Mouse (Mus musculus): ENCODE measurements around the gene Nnat. TPM values are rescaled to one million over a fixed set of nuclear protein-coding genes. Genes with fewer than 3 reads are reported as not detected.
A peak's percentile ranks its signal among the peaks of the same experiment; 100 is the strongest.

Nnat gene
- total RNA-seq, 2 experiments from 2014 or later, result 234 to 293 TPM

GRCm38 (mm10) chr2:157544333-157544888 lies 15.5 kb upstream of the Nnat start:
- intact Hi-C loops (cut with DNase I), result no loop called here
- DNase-seq (ENCODE audit: low spot score in 2 of 2), result no peak

GRCm38 (mm10) chr2:157546686-157547085 lies 13.2 kb upstream of the Nnat start:
- intact Hi-C loops (cut with DNase I), result no loop called here
- DNase-seq (ENCODE audit: low spot score in 2 of 2), result no peak

- DNase-seq (ENCODE audit: low spot score in 2 of 2), result no peak
- intact Hi-C loops (cut with DNase I), result no loop called here
Measured at GRCm38 (mm10) chr2:157550292-157550691, 9.6 kb upstream of the Nnat start.

GRCm38 (mm10) chr2:157552158-157552886 lies 7.6 kb upstream of the Nnat start:
- intact Hi-C loops (cut with DNase I), result no loop called here
- no peak for DNase-seq (ENCODE audit: low spot score in 2 of 2)

- intact Hi-C loops (cut with DNase I), result no loop called here
- no peak for DNase-seq (ENCODE audit: low spot score in 2 of 2)
Measured at GRCm38 (mm10) chr2:157556074-157556698, 3.7 kb upstream of the Nnat start.

- DNase-seq (ENCODE audit: low spot score in 2 of 2), result no peak
- intact Hi-C loops (cut with DNase I), result no loop called here
Measured at GRCm38 (mm10) chr2:157558051-157558450, 1.8 kb upstream of the Nnat start.

- intact Hi-C loops (cut with DNase I), result no loop called here
- DNase-seq (ENCODE audit: low spot score in 2 of 2), result no peak
Measured at GRCm38 (mm10) chr2:157558520-157558919, 1.4 kb upstream of the Nnat start.

- DNase-seq (ENCODE audit: low spot score in 2 of 2), result no peak
- intact Hi-C loops (cut with DNase I), result no loop called here
Measured at GRCm38 (mm10) chr2:157559440-157559839, 438 bp upstream of the Nnat start.

GRCm38 (mm10) chr2:157560302-157560701 lies 424 bp downstream of the Nnat start:
- DNase-seq (ENCODE audit: low spot score in 2 of 2), result no peak
- intact Hi-C loops (cut with DNase I), result loop anchor here (2.0 to 10.0 kb wide), 2 partner anchors 80 to 426 kb away; partner anchors contain the start of gene Samhd1

- DNase-seq (ENCODE audit: low spot score in 2 of 2), result peak; percentile 62 to 72
- intact Hi-C loops (cut with DNase I), result loop anchor here (2.0 to 10.0 kb wide), 2 partner anchors 80 to 426 kb away; partner anchors contain the start of gene Samhd1
Measured at GRCm38 (mm10) chr2:157561165-157561836, 1.4 kb downstream of the Nnat start.

- intact Hi-C loops (cut with DNase I), result loop anchor here (10.0 kb wide), 1 partner anchor 428 kb away; the partner anchor contains the start of gene Samhd1
- no peak for DNase-seq (ENCODE audit: low spot score in 2 of 2)
Measured at GRCm38 (mm10) chr2:157563031-157563430, 3.2 kb downstream of the Nnat start.

- intact Hi-C loops (cut with DNase I), result loop anchor here (10.0 kb wide), 1 partner anchor 430 kb away; the partner anchor contains the start of gene Samhd1
- DNase-seq (ENCODE audit: low spot score in 2 of 2), result no peak
Measured at GRCm38 (mm10) chr2:157564723-157565122, 4.8 kb downstream of the Nnat start.

GRCm38 (mm10) chr2:157565446-157565845 lies 5.6 kb downstream of the Nnat start:
- intact Hi-C loops (cut with DNase I), result loop anchor here (10.0 kb wide), 1 partner anchor 431 kb away; the partner anchor contains the start of gene Samhd1
- DNase-seq (ENCODE audit: low spot score in 2 of 2), result no peak

- DNase-seq (ENCODE audit: low spot score in 2 of 2), result no peak
- intact Hi-C loops (cut with DNase I), result loop anchor here (2.0 to 10.0 kb wide), 2 partner anchors 225 to 431 kb away; partner anchors contain the start of gene Samhd1
Measured at GRCm38 (mm10) chr2:157565898-157566259, 6.0 kb downstream of the Nnat start.

- peak; percentile 87 to 90 for DNase-seq (ENCODE audit: low spot score in 2 of 2)
- intact Hi-C loops (cut with DNase I), result loop anchor here (2.0 to 10.0 kb wide), 2 partner anchors 226 to 432 kb away; partner anchors contain the start of gene Samhd1
Measured at GRCm38 (mm10) chr2:157566260-157566952, 6.5 kb downstream of the Nnat start.

- DNase-seq (ENCODE audit: low spot score in 2 of 2), result no peak
- intact Hi-C loops (cut with DNase I), result loop anchor here (2.0 to 10.0 kb wide), 2 partner anchors 227 to 433 kb away; partner anchors contain the start of gene Samhd1
Measured at GRCm38 (mm10) chr2:157567235-157567961, 7.5 kb downstream of the Nnat start.

- intact Hi-C loops (cut with DNase I), result loop anchor here (10.0 kb wide), 1 partner anchor 434 kb away; the partner anchor contains the start of gene Samhd1
- DNase-seq (ENCODE audit: low spot score in 2 of 2), result no peak
Measured at GRCm38 (mm10) chr2:157568881-157569280, 9.0 kb downstream of the Nnat start.

GRCm38 (mm10) chr2:157569796-157570485 lies 10.1 kb downstream of the Nnat start:
- no peak for DNase-seq (ENCODE audit: low spot score in 2 of 2)
- intact Hi-C loops (cut with DNase I), result loop anchor here (2.0 to 10.0 kb wide), 2 partner anchors 111 to 435 kb away; partner anchors contain the start of gene Samhd1

Measured in left cerebral cortex, postnatal 25 days (tissue).